ENCODE assay signal across 1 mouse cellular context in the genomic region with DNA sequence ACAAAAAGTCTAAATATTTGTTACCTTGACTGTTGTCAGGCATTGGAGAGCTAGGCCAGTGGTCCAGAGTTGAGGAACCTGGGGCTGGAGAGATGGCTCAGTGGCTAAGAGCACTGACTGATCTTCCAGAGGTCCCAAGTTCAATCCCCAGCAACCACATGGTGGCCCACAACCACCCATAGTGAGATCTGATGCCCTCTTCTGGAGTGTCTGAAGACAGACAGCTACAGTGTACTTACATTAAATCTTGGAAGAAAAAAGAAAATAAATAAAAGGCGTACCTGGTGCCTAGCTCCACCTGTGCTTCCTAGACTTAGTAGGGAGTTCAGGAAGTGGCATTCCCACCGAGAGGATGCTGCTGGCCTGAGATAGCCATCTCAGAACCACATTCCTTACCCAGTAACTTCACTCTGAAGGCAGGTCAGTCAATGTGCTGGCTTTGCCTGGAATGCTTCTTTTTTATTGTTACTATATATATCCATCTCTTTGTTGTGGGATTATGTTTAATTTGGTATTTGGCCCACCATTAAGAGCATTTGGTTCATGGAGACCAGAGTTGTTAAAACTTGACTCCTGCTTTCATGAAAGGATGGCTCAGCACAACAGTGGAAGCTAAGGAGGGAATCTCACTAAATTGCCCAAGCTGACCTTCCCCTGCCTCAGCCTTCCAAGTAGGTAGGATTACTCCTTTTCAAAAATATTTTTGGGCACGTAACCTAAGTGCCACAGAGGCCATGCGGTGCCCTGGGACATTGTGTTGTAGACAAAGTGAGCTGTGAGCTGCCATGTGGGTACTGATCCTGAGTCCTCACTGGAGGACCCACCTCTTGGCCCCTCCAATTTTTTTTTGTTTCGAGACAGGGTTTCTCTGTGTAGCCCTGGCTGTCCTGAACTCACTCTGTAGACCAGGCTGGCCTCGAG.
TF ChIP-seq lines count a peak whose summit lies in the region.

No protein-coding gene starts in this region.

TF ChIP-seq in MEL, 35 proteins besides CTCF, POLR2A, EP300 and RAD21:
- no peak for TF ChIP-seq ZNF384 (IDR thresholded peaks at IDR 0.05; ENCODE audit: low read depth, low read length)
- TF ChIP-seq POLR2AphosphoS2 (IDR thresholded peaks at IDR 0.05; ENCODE audit: low read length), result peak; percentile 95
- TF ChIP-seq MYC (IDR thresholded peaks at IDR 0.05; ENCODE audit: low read depth, low read length), result 0 out of 2 replicates have a peak, but pooled peaks have one; percentile 21
- TF ChIP-seq TCF12 (IDR thresholded peaks at IDR 0.05; ENCODE audit: low read depth, low read length), result no peak
- no peak for TF ChIP-seq TAL1 (IDR thresholded peaks at IDR 0.05; ENCODE audit: low read length)
- peak; percentile 17 for TF ChIP-seq MYB (IDR thresholded peaks at IDR 0.05; ENCODE audit: low read depth, low read length)
- TF ChIP-seq SMC3 (IDR thresholded peaks at IDR 0.05; ENCODE audit: low read depth, low read length), result peak; percentile 1; the same call in 1 of the 2 replicates
- TF ChIP-seq MEF2A (IDR thresholded peaks at IDR 0.05; ENCODE audit: extremely low read depth, insufficient replicate concordance, low read depth, low read length, poor library complexity, severe bottlenecking), result no peak
- TF ChIP-seq TBP (IDR thresholded peaks at IDR 0.05; ENCODE audit: low read depth, low read length), result peak; percentile 59
- TF ChIP-seq CHD2 (IDR thresholded peaks at IDR 0.05; ENCODE audit: low read length), result 0 out of 2 replicates have a peak, but pooled peaks have one; percentile 7
- TF ChIP-seq ZMIZ1 (IDR thresholded peaks at IDR 0.05; ENCODE audit: low read depth, low read length), result peak; percentile 49; the same call in 1 of the 2 replicates
